Comparison of ENCODE assay signal across 9 mouse cellular contexts in genomic region chr9:32685793-32686558, GRCm38 (mm10). TPM values are rescaled to one million over a fixed set of nuclear protein-coding genes. Genes with fewer than 3 reads are reported as not detected.
A peak's percentile ranks its signal among the peaks of the same experiment; 100 is the strongest.
DNase-seq lines count a peak whose midpoint lies in the region; ATAC-seq and TF ChIP-seq lines count a peak whose summit lies in the region.
"Had no signal": no experiment of that assay in that cellular context is flagged by ENCODE, and none has a peak within 500 bp of the region (broad histone marks: within the 10 kb centered on the region; RNA-seq: fewer than 3 reads in every experiment).

No protein-coding gene starts in this region.

- H3K9me3 ChIP-seq in hindbrain, embryonic 12.5 days (replicated peaks), result no peaks in the 10 kb centered on the region
- H3K9me3 ChIP-seq in midbrain, embryonic 16.5 days (replicated peaks; ENCODE audit: control insufficient read depth, low read length, poor library complexity, severe bottlenecking), result no peaks in the 10 kb centered on the region

- no peak for TF ChIP-seq EP300 in heart, adult 2 months (IDR thresholded peaks at IDR 0.05; ENCODE audit: insufficient read depth, low read depth, low read length)

- no peak overlapping the region for H3K27ac ChIP-seq in heart, adult 2 months
- H3K27ac ChIP-seq in hindbrain, embryonic 12.5 days, result no peak overlapping the region
- H3K27ac ChIP-seq in midbrain, embryonic 16.5 days (ENCODE audit: low read length), result no peak overlapping the region

- no peaks in the 10 kb centered on the region for H3K27me3 ChIP-seq in heart, adult 2 months (ENCODE audit: control insufficient read depth, insufficient read depth, low read length)
- H3K27me3 ChIP-seq in hindbrain, embryonic 12.5 days, result peaks cover 95% of the 10 kb centered on the region
- H3K27me3 ChIP-seq in midbrain, embryonic 16.5 days (ENCODE audit: control insufficient read depth, insufficient read depth, low read depth, low read length), result peaks cover 72% of the 10 kb centered on the region

- 61% methylated on average over 8 of the region's 8 CpGs for WGBS in heart, adult 2 months
- WGBS in hindbrain, embryonic 12.5 days, result 10% methylated on average over 8 of the region's 8 CpGs
- WGBS in midbrain, embryonic 16.5 days, result 7% methylated on average over 8 of the region's 8 CpGs

- intact Hi-C loops in heart, adult 2 months (cut with DNase I), result no loop called here

- no peak overlapping the region for H3K9ac ChIP-seq in heart, adult 2 months (ENCODE audit: low read depth, low read length)
- no peak overlapping the region for H3K9ac ChIP-seq in hindbrain, embryonic 12.5 days
- no peak overlapping the region for H3K9ac ChIP-seq in midbrain, embryonic 16.5 days (ENCODE audit: low read depth, low read length)

- peaks cover 6% of the 10 kb centered on the region for H3K36me3 ChIP-seq in heart, adult 2 months (ENCODE audit: control insufficient read depth, insufficient read depth, low read length)
- no peaks in the 10 kb centered on the region for H3K36me3 ChIP-seq in hindbrain, embryonic 12.5 days
- H3K36me3 ChIP-seq in midbrain, embryonic 16.5 days (ENCODE audit: control insufficient read depth, insufficient read depth, low read length), result no peaks in the 10 kb centered on the region

- DNase-seq in heart, adult 11 months, result peak; percentile 89
- no peak for DNase-seq in heart, adult 2 months
- peak; percentile 65 for DNase-seq in embryo, embryonic 10 days (ENCODE audit: low spot score)
- no peak for DNase-seq in adrenal gland, postnatal 4 days (ENCODE audit: low spot score in 2 of 2)
- no peak for DNase-seq in kidney, adult 11 months
- no peak for DNase-seq in heart, adult 8-10 months (ENCODE audit: low spot score)
- DNase-seq: layer of hippocampus, postnatal 36 days had no signal

- H3K4me2 ChIP-seq in hindbrain, embryonic 12.5 days (replicated peaks), result no peak overlapping the region
- no peak overlapping the region for H3K4me2 ChIP-seq in midbrain, embryonic 16.5 days (ENCODE audit: low read length)

- H3K4me1 ChIP-seq in heart, adult 2 months (ENCODE audit: control insufficient read depth, insufficient read depth, low read length), result peaks cover 5% of the 10 kb centered on the region
- H3K4me1 ChIP-seq in hindbrain, embryonic 12.5 days, result peaks cover 10% of the 10 kb centered on the region
- peaks cover 10% of the 10 kb centered on the region for H3K4me1 ChIP-seq in midbrain, embryonic 16.5 days (ENCODE audit: control insufficient read depth, insufficient read depth, low read length)

- TF ChIP-seq POLR2A in heart, adult 2 months (IDR thresholded peaks at IDR 0.05; ENCODE audit: insufficient read depth, low read depth, low read length), result no peak

- 0 out of 2 replicates have a peak, but pooled peaks cover 3% of the 10 kb centered on the region for H3K79me2 ChIP-seq in heart, adult 2 months (replicated peaks; ENCODE audit: control insufficient read depth, insufficient read depth, low read length)

- no peak for TF ChIP-seq CTCF in heart, adult 2 months (IDR thresholded peaks at IDR 0.05)

- H3K4me3 ChIP-seq in heart, adult 2 months, result no peak overlapping the region
- no peak overlapping the region for H3K4me3 ChIP-seq in hindbrain, embryonic 12.5 days
- H3K4me3 ChIP-seq in midbrain, embryonic 16.5 days (ENCODE audit: low read depth, low read length), result no peak overlapping the region

- peak; percentile 95 for ATAC-seq in hindbrain, embryonic 12.5 days (ENCODE audit: low FRiP score)
- peak; percentile 92 for ATAC-seq in midbrain, embryonic 16.5 days

RNA-seq across cellular contexts. Expression of gene Ets1, which starts 50.0 kb away (rescaled TPM):
- total RNA-seq in heart, adult 2 months (2021), result 10 to 100 TPM; 40.7 to 48.7 TPM
- 22.6 and 39.6 TPM in 2 replicates for polyA plus RNA-seq in heart, adult 2 months (2012; rRNA removed)
- 35.7 and 38.5 TPM in 2 replicates for polyA plus RNA-seq in hindbrain, embryonic 12.5 days (2016; fragmentation: Nextera tagmentation; extraction: Ambion mirVana)
- 17.5 and 19.3 TPM in 2 replicates for polyA plus RNA-seq in midbrain, embryonic 16.5 days (2015; fragmentation: Nextera tagmentation; extraction: Ambion mirVana)
- 10 to 100 TPM; 58.6 to 60.8 TPM for total RNA-seq in adrenal gland, postnatal 4 days (2021)
- 10 to 100 TPM; 38.1 to 53.7 (median 46.6) TPM for total RNA-seq in heart, adult 8-10 months (2022)

Comparison
In these comparisons a context has a peak if more than half of its experiments do, and no peak if none do; other contexts are left out.
1. DNase-seq: peak in heart, adult 11 months (single experiment) and embryo, embryonic 10 days (single experiment); none in heart, adult 2 months (0 of 2), adrenal gland, postnatal 4 days (0 of 2), kidney, adult 11 months (single experiment) and heart, adult 8-10 months (single experiment).